ENCODE assay signal across 16 mouse cellular contexts in genomic region chr13:5444759-5445478, GRCm38 (mm10).
A peak's percentile ranks its signal among the peaks of the same experiment; 100 is the strongest.
DNase-seq lines count a peak whose midpoint lies in the region; ATAC-seq lines count a peak whose summit lies in the region.
"Had no signal": no experiment of that assay in that cellular context is flagged by ENCODE, and none has a peak within 500 bp of the region (broad histone marks: within the 10 kb centered on the region; RNA-seq: fewer than 3 reads in every experiment).

No protein-coding gene starts in this region.

- H3K9ac ChIP-seq in stomach, embryonic 15.5 days, result no peak overlapping the region
- no peak overlapping the region for H3K9ac ChIP-seq in heart, embryonic 11.5 days (ENCODE audit: low read depth, low read length)
- H3K9ac ChIP-seq: hindbrain, embryonic 12.5 days had no signal

- no peaks in the 10 kb centered on the region for H3K9me3 ChIP-seq in stomach, embryonic 15.5 days
- H3K9me3 ChIP-seq in heart, embryonic 11.5 days (replicated peaks; ENCODE audit: control insufficient read depth, low read length), result no peaks in the 10 kb centered on the region
- H3K9me3 ChIP-seq: hindbrain, embryonic 12.5 days; megakaryocyte, embryonic 14.5 days had no signal

- no peak overlapping the region for H3K4me3 ChIP-seq in stomach, embryonic 15.5 days (replicated peaks)
- no peak overlapping the region for H3K4me3 ChIP-seq in heart, embryonic 11.5 days (ENCODE audit: low read depth, low read length)
- H3K4me3 ChIP-seq: hindbrain, embryonic 12.5 days; megakaryocyte, embryonic 14.5 days had no signal

- DNase-seq in adrenal gland, postnatal 10 days, result peak; percentile 31
- DNase-seq in adrenal gland, adult 18-20 months (ENCODE audit: low spot score in 2 of 2), result no peak
- peak; percentile 69 for DNase-seq in R1 (ENCODE audit: low read depth, low spot score)
- DNase-seq in gonadal fat pad, adult 2 months (ENCODE audit: low read depth), result peak; percentile 38
- DNase-seq in liver, result no peak
- DNase-seq in embryo, embryonic 10 days (ENCODE audit: low spot score), result no peak
- DNase-seq: B cell, adult 2 months; cerebellum, adult 11 months; gastrocnemius, postnatal 25 days; kidney, adult 11 months; right cerebral cortex, postnatal 25 days had no signal

- H3K4me2 ChIP-seq in stomach, embryonic 15.5 days, result no peak overlapping the region
- no peak overlapping the region for H3K4me2 ChIP-seq in heart, embryonic 11.5 days
- H3K4me2 ChIP-seq: hindbrain, embryonic 12.5 days had no signal

- H3K27ac ChIP-seq in stomach, embryonic 15.5 days, result peak overlapping the region; percentile 54; the same call in 1 of the 2 replicates
- no peak overlapping the region for H3K27ac ChIP-seq in heart, embryonic 11.5 days (ENCODE audit: low read depth, low read length)
- H3K27ac ChIP-seq: hindbrain, embryonic 12.5 days had no signal

- no peaks in the 10 kb centered on the region for H3K4me1 ChIP-seq in stomach, embryonic 15.5 days
- no peaks in the 10 kb centered on the region for H3K4me1 ChIP-seq in heart, embryonic 11.5 days (ENCODE audit: control insufficient read depth, insufficient read depth, low read length)
- H3K4me1 ChIP-seq: hindbrain, embryonic 12.5 days had no signal

- ATAC-seq in stomach, embryonic 15.5 days (ENCODE audit: insufficient read depth, low FRiP score, low read depth), result peak; percentile 39; the same call in 1 of the 2 replicates
- no peak for ATAC-seq in heart, embryonic 11.5 days (replicated peaks; ENCODE audit: insufficient number of reproducible peaks, low FRiP score, low TSS enrichment)
- ATAC-seq: forebrain, embryonic 14.5 days had no signal

- H3K36me3 ChIP-seq in stomach, embryonic 15.5 days, result no peaks in the 10 kb centered on the region
- H3K36me3 ChIP-seq in heart, embryonic 11.5 days (ENCODE audit: control insufficient read depth, insufficient read depth, low read length), result no peaks in the 10 kb centered on the region
- H3K36me3 ChIP-seq: hindbrain, embryonic 12.5 days had no signal

- WGBS in stomach, embryonic 15.5 days, result 77% methylated on average over 5 of the region's 5 CpGs
- 83% methylated on average over 5 of the region's 5 CpGs for WGBS in heart, embryonic 11.5 days (ENCODE audit: insufficient replicate concordance)

- no peaks in the 10 kb centered on the region for H3K27me3 ChIP-seq in stomach, embryonic 15.5 days (replicated peaks)
- H3K27me3 ChIP-seq in heart, embryonic 11.5 days (ENCODE audit: control insufficient read depth, insufficient read depth, low read length), result no peaks in the 10 kb centered on the region
- H3K27me3 ChIP-seq: hindbrain, embryonic 12.5 days; megakaryocyte, embryonic 14.5 days had no signal

Comparison
In these comparisons a context has a peak if more than half of its experiments do, and no peak if none do; other contexts are left out.
1. DNase-seq: peak in adrenal gland, postnatal 10 days (single experiment), R1 (single experiment) and gonadal fat pad, adult 2 months (single experiment); none in adrenal gland, adult 18-20 months (0 of 2), liver (single experiment) and embryo, embryonic 10 days (single experiment).